Mouse (Mus musculus): ENCODE measurements around the gene Taar2.

DNA sequence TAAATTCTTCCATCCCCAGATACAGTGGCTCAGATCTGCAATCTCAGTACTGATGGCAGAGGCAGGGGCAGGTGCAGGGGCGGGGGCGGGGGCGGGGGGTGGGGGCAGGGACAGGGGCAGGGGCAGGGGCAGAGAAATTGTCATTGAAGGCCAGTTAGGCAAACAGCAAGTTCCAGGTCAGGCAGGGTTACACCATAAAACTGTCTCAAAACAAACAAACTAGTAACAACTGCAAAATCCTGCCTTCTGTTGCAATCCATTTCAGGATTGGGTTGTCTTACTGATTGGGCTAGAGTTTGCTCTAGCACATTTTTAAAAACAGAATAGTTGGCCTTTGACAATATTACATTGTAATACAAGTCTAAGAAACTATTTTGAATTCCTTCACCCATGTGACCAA lies 15.9 kb upstream of the Taar2 start:
- no peak for TF ChIP-seq MAFK (IDR thresholded peaks at IDR 0.05; ENCODE audit: insufficient read depth, low read depth, low read length)
- no peak for TF ChIP-seq HCFC1 (IDR thresholded peaks at IDR 0.05; ENCODE audit: borderline replicate concordance, insufficient read depth, low read length)
- TF ChIP-seq ZC3H11A (IDR thresholded peaks at IDR 0.05; ENCODE audit: borderline replicate concordance, low read depth, low read length) = no peak
- no peak for TF ChIP-seq ZNF384 (IDR thresholded peaks at IDR 0.05; ENCODE audit: low read depth, low read length)
